Mouse (Mus musculus): Measurements from ENCODE around the gene Mmp8. TPM values are rescaled to one million over a fixed set of nuclear protein-coding genes. Genes with fewer than 3 reads are reported as not detected.

Mmp8 gene
- polyA plus RNA-seq, 1 experiment from 2014 or later, result 0.09 TPM

DNA sequence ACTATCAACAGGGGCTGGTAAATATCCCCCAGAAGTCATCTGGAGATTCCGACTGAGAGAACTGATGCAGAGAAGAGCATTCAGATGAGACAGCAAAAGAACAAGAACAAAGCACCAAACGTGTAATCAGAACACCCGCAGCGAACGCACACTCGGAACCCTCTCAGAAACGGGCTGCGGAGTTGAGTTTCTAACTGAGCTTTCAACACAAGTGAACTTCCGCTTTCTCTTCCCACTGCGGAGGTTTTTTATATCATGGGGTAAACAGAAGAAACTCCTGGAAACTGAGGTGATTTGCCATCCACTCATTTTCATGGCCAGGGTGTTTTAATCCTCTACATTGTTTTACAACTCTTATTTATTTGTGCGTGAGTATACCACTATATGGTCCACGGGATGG lies 47.4 kb downstream of the Mmp8 start:
- ATAC-seq, result no peak

More for the DNA sequence above, 47.4 kb downstream of the Mmp8 start:
- Histone ChIP-seq H3K27ac (ENCODE audit: low read depth, low read length) (no peak overlapping the region), H3K9me3 (ENCODE audit: control insufficient read depth) (no peaks in the 10 kb centered on the region), H3K4me3 (ENCODE audit: low read depth, low read length) (no peak overlapping the region), H3K36me3 (ENCODE audit: control insufficient read depth, insufficient read depth) (no peaks in the 10 kb centered on the region), H3K4me2 (replicated peaks; ENCODE audit: low read depth) (no peak overlapping the region), H3K4me1 (replicated peaks; ENCODE audit: control insufficient read depth, insufficient read depth, low read length) (no peaks in the 10 kb centered on the region), H3K27me3 (replicated peaks; ENCODE audit: control insufficient read depth, insufficient read depth, low read length) (no peaks in the 10 kb centered on the region), H3K9ac (ENCODE audit: low read depth, low read length) (no peak overlapping the region)
- WGBS, result 87% methylated on average over 12 of the region's 12 CpGs
- TF ChIP-seq CTCF (IDR thresholded peaks at IDR 0.05; ENCODE audit: low read depth), result no peak

Other genes with a start within 250 kb of the Mmp8 start
- 0.21 and 0.27 TPM in 2 replicates for gene Mmp12, start 214.1 kb upstream of the Mmp8 start, polyA plus RNA-seq (2015; fragmentation: Nextera tagmentation; extraction: Ambion mirVana)
- not detected in 2 replicates for gene Mmp1b, start 170.4 kb upstream of the Mmp8 start, polyA plus RNA-seq (2015; fragmentation: Nextera tagmentation; extraction: Ambion mirVana)
- gene Mmp3, start 112.6 kb upstream of the Mmp8 start, polyA plus RNA-seq (2015; fragmentation: Nextera tagmentation; extraction: Ambion mirVana), result 0.07 TPM in 1 of 2 replicates, not detected in the other
- 6.9 and 8.5 TPM in 2 replicates for gene Mmp10, start 56.1 kb upstream of the Mmp8 start, polyA plus RNA-seq (2015; fragmentation: Nextera tagmentation; extraction: Ambion mirVana)
- 0.14 and 0.26 TPM in 2 replicates for gene Mmp27, start 12.9 kb downstream of the Mmp8 start, polyA plus RNA-seq (2015; fragmentation: Nextera tagmentation; extraction: Ambion mirVana)
- 0.09 TPM in 1 of 2 replicates, not detected in the other for gene Mmp20, start 69.8 kb downstream of the Mmp8 start, polyA plus RNA-seq (2015; fragmentation: Nextera tagmentation; extraction: Ambion mirVana)
- 7.1 and 8.8 TPM in 2 replicates for gene Mmp7, start 133.6 kb downstream of the Mmp8 start, polyA plus RNA-seq (2015; fragmentation: Nextera tagmentation; extraction: Ambion mirVana)
- 32.8 and 36.5 TPM in 2 replicates for gene Tmem123, start 205.6 kb downstream of the Mmp8 start, polyA plus RNA-seq (2015; fragmentation: Nextera tagmentation; extraction: Ambion mirVana)

All from intestine, postnatal 0 days (tissue).